Mouse (Mus musculus) limb, embryonic 13.5 days (tissue): ENCODE results near the gene Celsr1. TPM values are rescaled to one million over a fixed set of nuclear protein-coding genes. Genes with fewer than 3 reads are reported as not detected.
A peak's percentile ranks its signal among the peaks of the same experiment; 100 is the strongest.

Source experiments
- ATAC-seq: fragments of 200-750 bp; cut with Nextera tagmentation; 2 replicates; pipeline ENCODE4 v1.8.0; 2017; ENCODE audit warnings: low read depth, moderate number of reproducible peaks, moderate TSS enrichment; ENCODE audit not compliant: low FRiP score
- H3K27ac ChIP-seq: fragments of 300-500 bp; sonication (generic); 2 replicates; pipeline ENCODE4 v1.5.1; 2015; ENCODE audit warnings: inconsistent platforms, mild to moderate bottlenecking, moderate library complexity
- H3K27me3 ChIP-seq: fragments of 300-500 bp; sonication (generic); 2 replicates; pipeline ENCODE4 v1.6.1; 2015; ENCODE audit warnings: mild to moderate bottlenecking, inconsistent platforms
- H3K36me3 ChIP-seq: fragments of 300-500 bp; sonication (generic); 2 replicates; pipeline ENCODE4 v1.6.1; 2015; ENCODE audit warnings: inconsistent platforms, mild to moderate bottlenecking, moderate library complexity
- H3K4me1 ChIP-seq: fragments of 300-500 bp; sonication (generic); 2 replicates; pipeline ENCODE4 v1.6.1; 2015; ENCODE audit warnings: inconsistent platforms
- H3K4me2 ChIP-seq: fragments of 300-500 bp; sonication (generic); replicated peaks from 2 replicates; pipeline ENCODE4 v1.6.1; 2015; ENCODE audit warnings: inconsistent platforms, mild to moderate bottlenecking, moderate library complexity
- H3K4me3 ChIP-seq: fragments of 300-500 bp; sonication (generic); 2 replicates; pipeline ENCODE4 v1.5.1; 2015; ENCODE audit warnings: moderate library complexity, mild to moderate bottlenecking, inconsistent platforms
- H3K9ac ChIP-seq: fragments of 300-500 bp; sonication (generic); 2 replicates; pipeline ENCODE4 v1.6.1; 2015; ENCODE audit warnings: mild to moderate bottlenecking, inconsistent platforms
- H3K9me3 ChIP-seq: fragments of 300-500 bp; sonication (generic); 2 replicates; pipeline ENCODE4 v1.6.1; 2016; ENCODE audit warnings: inconsistent platforms
- WGBS: fragments of 180-500 bp; shearing (Covaris S2); methylation state at CpG from one replicate; pipeline ENCODE4 v1.1.7; 2015; 5-methylcytosine and 5-hydroxymethylcytosine counted together
- polyA plus RNA-seq: library from polyadenylated mRNA; unstranded; fragments of >200 nt; fragmentation: Nextera tagmentation; extraction: Ambion mirVana; gene quantifications from 2 replicates; pipeline ENCODE4 v1.2.1, GENCODE M21; 2015

Celsr1 gene
- polyA plus RNA-seq, 1 experiment from 2014 or later, result 2.0 TPM

DNA sequence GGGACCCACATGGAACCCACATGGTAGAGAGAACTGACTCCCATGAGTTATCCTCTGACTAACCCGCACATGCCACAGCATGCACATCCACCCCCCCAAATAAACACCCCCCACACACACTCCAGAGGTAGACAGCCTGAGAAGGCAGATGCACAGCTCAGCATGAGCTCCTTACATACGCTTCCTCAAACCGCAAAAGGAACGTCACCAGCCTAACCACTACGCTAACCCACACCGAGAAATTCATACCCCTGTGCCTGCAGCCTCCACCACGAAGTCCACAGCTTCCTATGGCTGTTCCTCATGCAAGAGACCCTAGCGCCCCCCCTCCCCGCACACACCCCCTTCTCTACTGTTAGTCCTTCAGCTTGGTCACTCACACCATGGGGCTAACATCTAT lies 11.6 kb downstream of the Celsr1 start:
- Histone ChIP-seq H3K9ac (no peak overlapping the region), H3K27me3 (no peaks in the 10 kb centered on the region), H3K4me3 (no peak overlapping the region), H3K4me2 (no peak overlapping the region), H3K4me1 (no peaks in the 10 kb centered on the region; the same call in 1 of the 2 replicates), H3K27ac (no peak overlapping the region), H3K36me3 (peaks cover 2% of the 10 kb centered on the region), H3K9me3 (0 out of 2 replicates have a peak, but pooled peaks cover 5% of the 10 kb centered on the region)
- 80% methylated on average over 9 of the region's 9 CpGs for WGBS
- ATAC-seq, result no peak

DNA sequence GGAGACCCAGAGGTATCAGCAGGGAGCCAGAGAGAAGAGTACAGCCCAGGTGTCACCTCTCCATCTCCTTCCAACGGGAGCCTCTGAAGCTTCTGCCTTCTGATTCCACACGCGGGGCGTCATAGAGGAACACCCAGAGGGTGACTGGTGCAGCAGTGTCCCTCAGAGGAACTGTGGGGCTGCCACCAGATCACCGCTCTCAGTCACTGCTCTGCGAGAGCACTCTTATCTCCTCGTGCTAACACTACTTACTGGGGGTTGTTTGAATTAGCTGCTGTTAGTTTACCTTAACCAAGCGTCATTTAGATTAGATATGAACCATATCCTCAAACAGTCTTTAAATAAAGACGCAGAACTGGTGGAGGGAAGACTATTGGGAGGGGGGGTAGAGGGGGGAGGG lies 12.3 kb downstream of the Celsr1 start:
- 54% methylated on average over 9 of the region's 9 CpGs for WGBS
- Histone ChIP-seq H3K9ac (no peak overlapping the region), H3K36me3 (peaks cover 2% of the 10 kb centered on the region), H3K4me1 (no peaks in the 10 kb centered on the region; the same call in 1 of the 2 replicates), H3K27ac (no peak overlapping the region), H3K4me2 (no peak overlapping the region), H3K9me3 (0 out of 2 replicates have a peak, but pooled peaks cover 5% of the 10 kb centered on the region), H3K4me3 (no peak overlapping the region), H3K27me3 (no peaks in the 10 kb centered on the region)
- no peak for ATAC-seq

DNA sequence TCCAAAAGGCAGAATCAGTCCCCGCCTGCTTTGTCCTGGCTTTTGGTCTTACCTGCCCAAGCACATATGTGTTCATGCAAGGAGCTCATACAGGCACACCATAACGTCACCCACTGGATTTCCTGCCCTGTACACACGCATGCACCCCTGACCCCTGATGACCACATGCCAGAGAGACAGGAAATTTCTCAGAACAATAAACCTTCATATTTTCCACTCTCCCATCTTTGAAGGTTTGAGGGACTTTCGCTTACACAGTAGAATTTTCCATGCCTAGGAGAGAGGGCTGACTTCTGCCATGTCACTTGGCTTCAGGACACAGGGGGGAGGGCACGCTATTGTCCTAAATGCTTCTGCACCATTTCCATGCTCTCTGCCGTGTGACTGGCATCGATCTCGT lies 13.6 kb downstream of the Celsr1 start:
- H3K4me1 ChIP-seq, result no peaks in the 10 kb centered on the region; the same call in 1 of the 2 replicates
- no peak overlapping the region for H3K4me2 ChIP-seq
- WGBS, result 80% methylated on average over 8 of the region's 8 CpGs
- no peak for ATAC-seq
- H3K27ac ChIP-seq, result no peak overlapping the region
- H3K9me3 ChIP-seq, result 0 out of 2 replicates have a peak, but pooled peaks cover 5% of the 10 kb centered on the region
- H3K27me3 ChIP-seq, result no peaks in the 10 kb centered on the region
- H3K36me3 ChIP-seq, result peaks cover 2% of the 10 kb centered on the region
- no peak overlapping the region for H3K4me3 ChIP-seq
- no peak overlapping the region for H3K9ac ChIP-seq

DNA sequence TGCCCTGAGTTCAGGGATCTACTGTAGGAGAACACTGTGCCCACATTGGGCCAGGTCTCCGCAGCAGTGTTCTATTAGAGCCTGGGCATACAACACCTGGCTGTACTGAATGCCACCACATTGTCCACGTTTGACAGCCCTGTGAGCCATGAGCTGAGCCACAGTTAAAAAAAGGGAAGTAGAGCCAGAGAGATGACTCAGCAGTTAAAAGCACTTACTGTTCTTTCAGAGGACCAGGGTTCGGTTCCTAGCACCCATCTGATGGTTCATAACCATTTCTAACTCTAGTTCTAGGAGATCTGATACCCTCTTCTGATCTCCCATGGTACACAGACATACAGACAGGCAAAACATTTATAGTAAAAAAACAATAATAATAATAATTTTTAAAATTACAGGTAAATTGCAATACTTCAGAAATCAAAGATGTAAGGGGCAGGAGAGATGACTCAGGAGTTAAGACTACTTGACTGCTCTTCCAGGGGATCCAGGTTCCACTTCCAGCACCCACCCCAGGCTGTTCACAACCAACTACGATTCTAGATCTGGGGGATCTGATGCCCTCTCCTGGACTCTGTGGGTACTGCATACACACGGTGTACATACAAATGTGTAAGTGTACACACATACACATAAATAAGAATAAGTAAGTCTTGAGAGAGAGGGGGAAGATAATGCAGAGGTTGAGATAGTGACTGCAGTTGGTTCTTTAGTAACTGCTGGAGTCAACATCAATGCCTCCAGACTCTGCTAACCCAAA lies 14.6 kb downstream of the Celsr1 start:
- no peak overlapping the region for H3K9ac ChIP-seq
- 0 out of 2 replicates have a peak, but pooled peaks cover 8% of the 10 kb centered on the region for H3K9me3 ChIP-seq
- WGBS, result 97% methylated on average over 5 of the region's 5 CpGs
- H3K27me3 ChIP-seq, result no peaks in the 10 kb centered on the region
- H3K4me2 ChIP-seq, result no peak overlapping the region
- H3K4me1 ChIP-seq, result no peaks in the 10 kb centered on the region; the same call in 1 of the 2 replicates
- H3K36me3 ChIP-seq, result peaks cover 2% of the 10 kb centered on the region
- H3K27ac ChIP-seq, result no peak overlapping the region
- ATAC-seq, result no peak
- no peak overlapping the region for H3K4me3 ChIP-seq

DNA sequence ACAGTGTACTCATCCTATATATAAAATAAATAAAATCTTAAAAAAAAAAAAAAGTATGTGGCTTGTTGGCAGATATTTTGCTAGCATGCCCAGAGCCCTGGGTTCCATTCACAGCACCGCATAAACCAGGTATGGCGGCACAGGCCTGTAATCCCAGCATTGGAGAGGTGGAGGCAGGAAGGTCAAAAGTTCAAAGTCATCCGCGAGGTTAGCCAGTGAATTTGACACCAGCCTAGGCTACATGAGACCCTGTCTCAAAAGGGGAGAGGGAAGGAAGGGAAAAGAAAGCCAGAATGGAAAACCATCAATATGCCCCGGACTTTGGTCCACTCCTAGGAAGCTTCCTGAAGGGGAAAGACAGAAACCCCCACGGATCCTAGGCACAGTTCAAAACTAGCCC lies 16.2 kb downstream of the Celsr1 start:
- H3K4me2 ChIP-seq, result no peak overlapping the region
- H3K4me1 ChIP-seq, result peaks cover 8% of the 10 kb centered on the region
- no peak overlapping the region for H3K4me3 ChIP-seq
- H3K9ac ChIP-seq, result no peak overlapping the region
- WGBS, result 92% methylated on average over 6 of the region's 6 CpGs
- peaks cover 2% of the 10 kb centered on the region for H3K36me3 ChIP-seq
- ATAC-seq, result no peak
- H3K27me3 ChIP-seq, result no peaks in the 10 kb centered on the region
- H3K27ac ChIP-seq, result no peak overlapping the region
- 0 out of 2 replicates have a peak, but pooled peaks cover 8% of the 10 kb centered on the region for H3K9me3 ChIP-seq

DNA sequence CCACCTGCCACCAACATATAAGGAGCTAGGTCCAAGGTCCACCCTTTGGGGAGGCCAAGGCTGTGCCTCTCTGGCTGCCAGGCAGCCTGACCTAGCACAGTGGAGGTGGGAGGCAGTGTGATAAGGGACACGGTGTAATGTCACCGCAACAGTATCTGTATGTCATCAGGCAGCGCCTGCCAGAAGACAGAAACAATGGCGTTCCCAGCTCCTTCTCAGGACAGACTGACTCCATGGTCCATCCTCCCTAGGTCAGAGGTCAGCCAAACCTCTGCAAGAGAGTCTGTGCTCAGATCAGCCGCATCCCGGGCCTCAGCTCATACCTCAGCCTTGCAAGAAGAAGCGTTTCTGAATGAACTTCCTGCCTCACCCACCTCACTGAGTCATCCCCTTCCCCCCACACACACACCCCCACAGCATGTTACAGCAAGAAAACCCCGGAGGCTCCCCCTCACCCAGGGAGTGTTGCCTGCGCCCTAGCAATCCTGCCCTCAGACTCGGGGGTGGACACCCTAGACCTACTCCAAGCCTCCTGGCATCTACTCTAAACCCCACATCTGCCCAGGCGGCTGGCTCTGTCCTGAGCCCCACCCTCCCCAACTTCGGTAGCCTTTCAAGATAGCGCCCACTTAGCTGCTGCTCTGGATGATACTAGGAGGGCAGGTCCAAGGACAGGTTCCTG lies 17.6 kb downstream of the Celsr1 start:
- 67% methylated on average over 13 of the region's 13 CpGs for WGBS
- 0 out of 2 replicates have a peak, but pooled peaks cover 8% of the 10 kb centered on the region for H3K9me3 ChIP-seq
- no peak overlapping the region for H3K9ac ChIP-seq
- ATAC-seq, result no peak
- no peak overlapping the region for H3K27ac ChIP-seq
- peaks cover 8% of the 10 kb centered on the region for H3K4me1 ChIP-seq
- no peak overlapping the region for H3K4me2 ChIP-seq
- H3K4me3 ChIP-seq, result no peak overlapping the region
- no peaks in the 10 kb centered on the region for H3K27me3 ChIP-seq
- H3K36me3 ChIP-seq, result peaks cover 2% of the 10 kb centered on the region

DNA sequence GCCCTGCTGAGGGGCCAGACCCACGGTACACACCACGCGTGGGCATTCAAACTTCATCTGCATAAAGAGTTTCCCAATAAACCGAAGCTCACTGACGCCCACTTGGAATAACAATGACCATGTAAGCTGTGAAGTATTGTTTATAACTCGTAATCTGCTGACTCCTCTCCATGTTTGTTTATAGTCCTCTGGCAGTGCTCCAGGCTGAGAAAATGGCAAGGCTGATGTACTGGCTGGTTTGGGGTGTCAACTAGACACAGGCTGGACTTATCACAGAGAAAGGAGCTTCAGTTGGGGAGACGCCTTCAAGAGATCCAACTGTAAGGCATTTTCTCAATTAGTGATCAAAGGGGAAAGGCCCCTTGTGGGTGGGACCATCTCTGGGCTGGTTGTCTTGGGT lies 18.6 kb downstream of the Celsr1 start:
- Histone ChIP-seq H3K9me3 (0 out of 2 replicates have a peak, but pooled peaks cover 8% of the 10 kb centered on the region), H3K36me3 (peaks cover 2% of the 10 kb centered on the region), H3K27ac (no peak overlapping the region), H3K4me2 (no peak overlapping the region), H3K4me3 (no peak overlapping the region), H3K27me3 (no peaks in the 10 kb centered on the region), H3K9ac (no peak overlapping the region), H3K4me1 (peaks cover 8% of the 10 kb centered on the region)
- WGBS, result 79% methylated on average over 7 of the region's 7 CpGs
- ATAC-seq, result no peak

DNA sequence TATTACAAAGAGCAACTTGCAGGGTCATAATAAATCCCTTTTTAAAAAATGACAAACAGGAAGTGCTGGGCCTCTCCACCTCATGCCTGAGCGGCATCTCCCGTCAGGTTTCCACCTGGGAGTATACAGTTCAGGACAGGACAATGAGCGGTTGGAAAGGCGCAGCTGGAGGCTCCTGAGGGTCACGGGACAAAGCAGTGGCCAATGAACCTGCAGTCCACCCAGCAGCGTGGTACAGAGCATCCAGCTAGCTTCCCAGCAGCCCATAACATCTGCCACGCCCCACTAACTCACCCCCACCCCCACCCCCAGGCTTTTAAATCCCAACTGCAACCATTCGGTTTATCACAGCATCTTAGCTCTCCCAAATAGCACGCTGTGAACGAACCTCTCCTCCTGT lies 19.9 kb downstream of the Celsr1 start:
- ATAC-seq, result no peak
- 0 out of 2 replicates have a peak, but pooled peaks cover 4% of the 10 kb centered on the region for H3K9me3 ChIP-seq
- peaks cover 8% of the 10 kb centered on the region for H3K4me1 ChIP-seq
- peaks cover 2% of the 10 kb centered on the region for H3K36me3 ChIP-seq
- WGBS, result 53% methylated on average over 10 of the region's 10 CpGs
- no peaks in the 10 kb centered on the region for H3K27me3 ChIP-seq
- 0 out of 2 replicates have a peak overlapping the region, but pooled peaks have one; percentile 8 for H3K9ac ChIP-seq
- no peak overlapping the region for H3K27ac ChIP-seq
- no peak overlapping the region for H3K4me2 ChIP-seq
- no peak overlapping the region for H3K4me3 ChIP-seq

DNA sequence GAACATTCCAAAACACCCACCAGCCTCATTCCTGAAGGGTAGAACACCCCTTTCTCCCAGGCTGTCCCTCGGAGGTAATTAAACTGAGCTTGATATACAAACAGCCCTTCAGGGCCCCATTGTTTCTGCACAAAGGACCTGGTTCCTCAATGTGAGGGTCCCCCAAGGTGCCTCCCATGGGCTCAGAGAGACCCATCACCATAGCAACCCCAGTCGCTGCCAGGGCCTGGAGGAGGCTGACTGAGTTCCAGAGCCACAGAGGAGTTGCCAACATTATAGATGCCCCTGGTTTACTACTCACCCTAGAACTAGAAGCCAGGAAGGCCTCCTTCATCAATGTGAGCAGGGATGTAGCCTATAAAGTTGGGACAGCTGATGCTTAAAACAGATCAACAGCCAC lies 20.4 kb downstream of the Celsr1 start:
- WGBS, result 61% methylated on average over 2 of the region's 2 CpGs
- H3K9me3 ChIP-seq, result 0 out of 2 replicates have a peak, but pooled peaks cover 4% of the 10 kb centered on the region
- ATAC-seq, result no peak
- peaks cover 10% of the 10 kb centered on the region for H3K4me1 ChIP-seq
- 0 out of 2 replicates have a peak overlapping the region, but pooled peaks have one; percentile 8 for H3K9ac ChIP-seq
- H3K27me3 ChIP-seq, result no peaks in the 10 kb centered on the region
- peaks cover 2% of the 10 kb centered on the region; the same call in 1 of the 2 replicates for H3K36me3 ChIP-seq
- no peak overlapping the region for H3K27ac ChIP-seq
- H3K4me2 ChIP-seq, result no peak overlapping the region
- no peak overlapping the region for H3K4me3 ChIP-seq

DNA sequence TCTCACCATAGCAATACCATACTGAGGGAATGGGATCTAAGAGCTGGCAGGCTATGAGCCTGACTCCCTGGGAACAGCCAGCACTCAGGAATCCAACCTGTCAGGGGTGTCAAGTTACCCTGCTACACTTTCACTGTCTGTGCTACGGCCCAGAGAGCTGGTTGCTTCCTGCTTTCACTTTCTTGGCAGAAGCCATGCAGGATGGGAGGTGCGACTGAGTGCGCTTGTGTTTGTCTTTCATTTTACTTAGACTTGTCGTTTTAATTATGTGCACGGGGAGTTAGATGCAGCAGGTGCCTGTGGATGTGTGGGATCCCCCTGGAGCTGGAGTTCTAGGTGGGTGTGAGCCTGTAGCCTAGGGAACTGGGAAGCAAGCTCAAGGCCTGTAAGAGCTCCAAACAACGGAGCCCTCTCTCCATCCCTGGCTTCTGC lies 25.9 kb downstream of the Celsr1 start:
- Histone ChIP-seq H3K4me3 (no peak overlapping the region), H3K9ac (no peak overlapping the region; the same call in 1 of the 2 replicates), H3K9me3 (no peaks in the 10 kb centered on the region), H3K27ac (peak overlapping the region; percentile 12; the same call in 1 of the 2 replicates), H3K4me2 (peak overlapping the region; percentile 41), H3K36me3 (no peaks in the 10 kb centered on the region), H3K27me3 (no peaks in the 10 kb centered on the region), H3K4me1 (peaks cover 21% of the 10 kb centered on the region)
- ATAC-seq, result 0 out of 2 replicates have a peak, but pooled peaks have one; percentile 54
- WGBS, result 3% methylated on average over 6 of the region's 6 CpGs

DNA sequence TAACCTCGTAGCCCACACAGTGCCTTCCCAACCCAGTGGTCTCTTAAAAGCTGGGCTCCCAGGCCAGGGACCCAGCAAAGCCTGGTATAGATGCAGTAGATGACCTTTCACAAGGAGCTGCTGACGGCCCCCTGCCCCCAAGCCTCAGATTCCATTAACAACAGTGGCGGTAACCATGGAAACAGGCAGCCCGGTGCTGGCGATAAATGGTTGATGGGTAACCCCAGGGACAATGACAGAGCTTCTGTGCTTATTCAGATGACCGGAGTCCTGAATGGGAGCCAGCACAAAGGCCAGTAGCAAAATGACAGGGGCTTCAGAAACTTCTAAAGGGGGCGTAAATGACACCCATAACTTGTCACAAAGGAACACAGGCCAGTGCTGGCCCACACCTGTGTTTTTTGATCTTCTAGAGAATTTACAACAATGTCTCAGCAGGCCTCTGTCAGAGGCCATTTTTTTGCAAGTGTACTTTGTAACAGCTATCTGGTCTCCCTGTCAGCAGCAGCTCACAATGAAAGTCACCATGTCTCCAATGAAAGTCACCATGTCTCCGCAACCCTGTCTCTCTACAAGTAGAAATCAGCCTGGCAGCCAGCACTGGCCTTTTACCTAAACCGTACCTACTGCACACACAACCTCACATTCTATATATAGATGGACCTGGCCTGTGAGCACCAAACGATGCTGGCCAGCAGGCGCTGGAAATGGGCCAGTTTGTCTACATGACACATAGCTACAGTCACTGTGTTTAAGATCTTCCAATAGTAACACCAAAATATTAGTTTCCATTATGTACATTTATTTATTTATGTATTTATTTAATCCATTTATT lies 27.7 kb downstream of the Celsr1 start:
- no peaks in the 10 kb centered on the region for H3K9me3 ChIP-seq
- no peak overlapping the region for H3K4me2 ChIP-seq
- no peaks in the 10 kb centered on the region for H3K27me3 ChIP-seq
- WGBS, result 27% methylated on average over 11 of the region's 11 CpGs
- H3K4me1 ChIP-seq, result peaks cover 21% of the 10 kb centered on the region
- H3K27ac ChIP-seq, result no peak overlapping the region
- no peak for ATAC-seq
- H3K36me3 ChIP-seq, result no peaks in the 10 kb centered on the region
- no peak overlapping the region for H3K9ac ChIP-seq
- no peak overlapping the region for H3K4me3 ChIP-seq
